Mouse (Mus musculus): Measurements from ENCODE around the gene Ccni.

Gene Ccni

DNA sequence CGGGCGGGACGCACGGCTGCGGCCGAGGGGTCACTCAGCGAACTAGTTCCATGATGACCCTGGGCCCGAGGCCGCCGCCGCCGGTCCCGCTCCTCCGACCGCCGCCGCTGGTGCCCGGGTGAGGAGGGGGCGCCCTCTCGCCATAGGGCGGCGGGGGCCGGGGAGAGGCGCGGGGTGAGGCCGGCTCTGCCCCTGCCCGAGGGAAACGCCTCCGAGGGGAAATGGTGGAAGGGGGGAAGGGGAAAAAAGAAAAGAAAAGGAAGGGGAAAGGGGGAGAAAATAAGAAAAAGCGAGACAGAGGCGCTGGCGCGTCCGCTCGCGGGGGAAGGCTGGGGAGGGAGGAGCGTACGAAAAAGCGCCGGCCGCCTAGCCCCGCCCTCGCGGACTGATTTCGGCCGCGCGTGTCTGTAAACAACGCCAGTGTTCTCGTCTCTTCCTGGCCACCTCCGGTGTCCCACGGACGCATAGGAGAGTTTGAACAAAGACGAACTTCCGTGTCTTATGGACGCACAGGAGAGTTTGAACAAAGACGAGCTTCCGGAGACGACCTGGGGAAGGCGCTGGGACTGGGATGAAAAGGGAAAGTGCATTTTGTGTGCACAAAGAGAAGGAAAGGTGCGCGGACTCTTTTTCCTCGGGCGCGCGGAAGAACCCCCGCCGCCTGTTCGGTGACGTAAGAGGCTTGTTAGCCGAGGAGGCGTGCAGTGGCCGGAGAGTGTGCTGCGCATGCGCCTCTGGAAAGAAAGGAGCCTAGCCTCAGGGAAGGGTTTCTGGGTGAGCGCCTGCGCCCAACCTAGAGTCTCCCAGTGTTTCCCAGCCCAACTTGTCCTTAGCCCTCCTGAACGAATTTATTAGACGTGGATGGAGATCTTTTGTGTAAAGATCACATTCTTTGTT is at the start of gene Ccni, which contains the start of gene 2010109A12Rik:
TSS of gene Ccni (minus strand) at position 387 of the 897 bp plus-strand sequence.
TSS of gene 2010109A12Rik (plus strand) at position 410 of the 897 bp plus-strand sequence.
- DNase-seq, result peak; percentile 97

DNA sequence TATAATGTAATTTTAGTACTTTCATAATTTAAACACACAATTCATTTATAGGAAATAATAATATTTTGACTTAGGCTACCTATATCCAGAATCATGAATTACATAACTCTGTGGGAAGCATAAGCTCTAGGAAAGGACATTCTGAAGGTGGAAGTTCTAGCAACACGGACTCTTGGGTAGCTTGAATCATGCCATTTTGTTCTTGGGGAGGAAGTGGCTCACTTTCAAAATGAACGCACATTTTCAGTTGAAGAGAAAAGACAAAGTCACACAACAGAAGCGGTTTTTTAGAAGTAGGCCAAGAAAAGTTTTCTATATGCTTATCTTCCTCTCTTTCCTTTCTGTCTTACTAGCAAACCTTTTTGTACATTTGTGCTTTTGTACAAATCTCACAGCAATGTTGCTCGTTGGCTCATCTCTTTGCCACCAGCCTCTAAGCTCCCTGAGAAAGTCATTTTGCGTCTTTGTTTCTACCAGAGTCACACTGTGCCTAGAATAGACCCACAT is 49.5 kb upstream of the Ccni start:
- no peak for DNase-seq

DNA sequence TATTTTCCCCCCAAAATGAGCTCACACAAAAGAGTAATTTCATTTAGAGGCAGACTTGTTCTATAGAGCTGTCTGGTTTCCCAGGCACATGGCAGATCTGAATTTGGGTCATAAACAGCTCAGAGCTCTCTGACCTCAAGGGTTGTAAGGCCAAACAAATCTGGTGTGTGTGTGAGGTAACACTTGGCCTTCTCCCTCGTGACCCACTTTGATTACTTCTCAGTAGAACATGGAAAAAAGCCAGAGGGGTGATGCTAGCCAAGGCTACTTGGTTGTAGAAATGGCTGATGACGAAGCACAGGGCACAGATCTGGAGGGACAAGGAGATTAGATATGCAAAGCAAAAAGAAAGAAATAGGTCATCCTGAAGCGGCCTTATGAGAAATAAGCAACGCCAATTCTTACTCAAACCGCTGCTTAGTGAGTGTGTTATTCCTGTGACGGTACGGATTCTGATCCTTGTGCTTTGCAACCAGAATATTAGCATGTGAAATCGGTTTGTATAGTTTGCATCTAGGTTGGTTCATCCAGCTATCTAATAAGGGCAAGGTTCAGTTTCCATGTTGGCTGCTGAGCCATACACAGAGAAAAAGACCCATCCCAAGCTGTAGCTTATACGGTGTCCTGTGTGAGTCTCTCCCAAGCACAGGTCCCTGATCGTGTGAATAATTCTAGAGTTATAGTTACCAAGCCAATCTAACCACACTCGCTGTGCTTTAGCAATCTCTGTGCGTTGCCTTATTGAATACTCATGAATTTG is 44.9 kb upstream of the Ccni start:
- no peak for DNase-seq

DNA sequence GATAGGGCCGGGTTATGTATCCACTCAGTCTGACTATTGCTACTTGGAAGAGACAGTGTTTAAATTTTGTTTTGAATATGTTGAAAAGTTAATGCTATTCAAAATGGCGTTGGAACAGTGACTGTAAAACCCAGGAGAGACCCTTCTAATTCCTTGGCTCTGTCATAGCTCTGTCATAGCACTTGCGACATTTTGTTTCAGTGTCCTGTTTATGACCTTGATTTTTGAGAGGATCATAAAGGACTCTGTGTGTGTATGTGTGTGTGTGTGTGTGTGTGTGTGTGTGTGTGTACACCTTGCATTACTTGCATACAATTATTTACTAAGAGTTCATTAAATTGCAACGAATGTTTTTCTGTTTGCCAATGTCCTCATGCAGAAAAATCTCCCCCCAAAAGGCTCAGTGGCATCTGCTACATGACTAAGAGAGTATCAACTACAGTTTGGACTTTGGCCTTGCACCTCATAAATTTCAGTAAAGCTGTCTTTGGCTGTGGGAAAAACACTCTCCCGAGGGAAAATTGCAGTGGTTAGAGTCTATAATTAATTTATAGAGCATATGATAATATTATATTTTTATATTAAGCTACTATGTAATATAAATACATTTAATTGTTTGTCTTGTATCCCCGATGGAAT is 43.8 kb upstream of the Ccni start:
- DNase-seq, result no peak

DNA sequence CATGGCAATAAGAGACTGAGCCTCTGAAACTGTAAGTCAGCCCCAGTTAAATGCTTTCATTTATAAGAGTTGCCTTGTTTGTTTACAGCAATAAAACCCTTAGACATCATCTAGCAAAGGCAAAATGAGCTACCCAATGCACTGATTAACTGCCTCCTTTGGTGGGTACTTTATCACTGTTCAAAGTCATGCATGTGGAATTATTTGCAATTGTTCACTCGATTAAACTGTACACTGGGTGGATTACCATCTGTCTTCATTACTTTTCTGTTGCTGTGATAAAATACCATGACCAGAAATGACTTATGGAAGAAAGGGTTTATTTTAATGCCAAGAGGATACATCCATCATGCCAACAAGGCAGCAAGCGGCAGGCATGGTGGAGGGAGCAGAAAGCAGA is 39.0 kb upstream of the Ccni start:
- DNase-seq, result no peak

DNA sequence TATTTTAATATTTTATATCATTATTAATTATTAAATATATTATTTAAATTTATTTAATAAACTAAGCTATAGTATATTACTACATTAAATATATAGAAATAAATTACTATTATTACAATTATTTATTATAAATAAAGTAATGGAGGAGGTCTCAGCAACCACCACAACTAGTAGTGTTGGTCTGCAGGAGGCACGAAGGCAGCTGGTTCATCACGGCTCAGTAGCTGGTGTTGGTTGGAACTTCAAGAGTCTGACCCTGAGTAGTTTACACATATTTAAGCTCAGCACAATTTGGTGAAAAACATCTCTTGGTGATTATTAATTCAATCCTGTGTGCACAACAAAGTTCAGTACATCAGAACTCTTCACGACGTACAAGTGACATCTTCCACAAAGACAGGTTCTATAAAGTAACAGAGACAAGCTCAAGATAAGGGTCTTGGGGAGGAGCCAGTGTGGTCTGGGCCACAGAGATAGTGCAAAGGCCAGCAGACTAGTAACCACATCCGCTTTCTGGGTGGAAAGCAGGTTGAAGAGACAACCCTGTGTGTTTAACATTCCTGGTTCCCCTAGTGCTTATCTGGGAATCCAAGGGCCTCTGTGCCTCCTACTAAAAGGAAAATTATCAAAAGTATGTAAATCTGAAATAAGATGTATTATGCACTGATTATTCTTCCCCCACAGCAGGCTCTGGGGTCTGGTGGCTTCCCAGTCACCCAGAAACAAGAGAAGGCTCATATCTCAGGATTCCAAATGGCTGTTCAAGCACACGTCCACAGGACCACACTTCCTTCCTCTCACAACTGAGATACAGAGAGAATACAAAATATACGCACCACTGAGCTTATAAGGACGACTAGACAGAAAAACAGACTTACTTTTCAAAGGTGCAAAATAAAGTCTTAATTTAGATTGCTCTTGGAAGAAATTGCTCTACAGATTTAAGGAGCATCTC is 33.6 kb upstream of the Ccni start:
- no peak for DNase-seq

DNA sequence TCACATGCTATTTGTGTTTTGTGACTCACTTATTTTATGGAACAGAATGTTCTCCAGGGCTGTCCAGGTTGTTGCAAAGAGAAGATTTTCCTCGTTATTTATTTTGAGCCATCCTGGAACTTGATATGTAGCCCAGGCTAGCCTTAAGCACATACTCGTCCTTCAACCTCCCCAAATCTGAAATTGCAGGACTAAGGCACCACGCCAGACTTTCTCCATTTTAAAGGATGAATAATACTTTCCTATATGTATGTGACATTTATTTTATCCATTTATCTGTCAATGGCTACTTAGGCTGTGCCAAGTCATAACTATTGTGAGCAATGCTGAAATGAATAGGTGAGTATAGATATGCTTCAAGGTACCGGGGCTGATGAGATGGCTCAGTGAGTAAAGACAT is 30.2 kb upstream of the Ccni start:
- no peak for DNase-seq

DNA sequence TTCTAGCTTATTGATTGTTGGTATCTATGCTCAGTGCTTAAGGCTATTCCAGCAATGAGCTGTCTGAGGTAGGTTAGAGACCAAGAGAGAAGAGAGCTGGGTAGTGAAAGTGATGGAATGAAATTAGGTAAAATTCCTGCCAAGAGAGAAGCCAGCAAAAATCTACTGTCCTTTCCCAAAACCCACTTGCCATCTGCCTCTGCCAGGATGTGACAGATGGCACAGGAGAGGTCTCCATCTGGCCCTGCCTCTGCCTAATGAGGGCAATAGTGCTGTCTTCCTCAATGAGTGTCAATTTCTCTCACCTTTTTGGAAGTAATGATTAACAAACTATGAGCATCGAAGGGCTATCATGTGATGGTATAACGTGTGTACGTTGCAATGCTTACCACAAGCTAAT is 29.6 kb upstream of the Ccni start:
- DNase-seq, result no peak

DNA sequence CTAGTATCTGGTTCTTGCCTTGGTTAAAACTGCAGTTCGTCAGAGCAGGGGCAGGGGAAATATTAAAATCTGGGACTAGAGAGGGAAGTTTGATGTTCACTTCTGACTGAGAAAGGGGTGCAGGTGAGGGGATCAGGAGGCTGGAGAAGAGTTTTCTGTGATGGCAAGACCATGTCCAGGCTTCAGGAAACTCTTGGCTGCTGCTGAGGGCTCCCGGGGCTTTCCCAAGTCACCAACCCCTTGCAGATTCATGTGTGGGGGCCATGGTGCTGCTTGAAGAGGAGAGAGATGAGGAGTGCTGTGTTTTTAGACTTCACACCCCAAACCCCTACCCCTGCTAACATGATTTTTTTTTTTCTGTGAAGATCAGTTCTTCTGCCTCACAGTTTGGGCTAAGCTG is 28.3 kb upstream of the Ccni start:
- no peak for DNase-seq

DNA sequence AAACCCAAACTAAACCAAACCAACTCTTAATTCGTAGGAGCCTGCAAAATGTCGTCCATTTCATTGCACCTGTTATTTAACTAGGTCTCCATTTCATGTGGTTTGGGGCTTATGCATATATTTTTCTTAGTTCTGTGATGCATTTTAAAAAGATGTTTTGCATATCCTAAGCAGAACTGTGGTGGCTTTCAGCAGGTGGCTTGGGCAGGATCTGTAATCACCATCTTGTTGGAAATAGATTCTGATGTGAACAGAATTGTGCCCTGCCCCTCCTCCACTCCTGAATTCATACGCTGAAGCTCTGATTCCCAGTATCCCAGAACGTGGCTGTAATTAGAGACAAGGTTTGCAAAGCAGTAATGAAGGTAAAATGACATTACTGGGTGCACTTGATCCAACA is 27.8 kb upstream of the Ccni start:
- no peak for DNase-seq

DNA sequence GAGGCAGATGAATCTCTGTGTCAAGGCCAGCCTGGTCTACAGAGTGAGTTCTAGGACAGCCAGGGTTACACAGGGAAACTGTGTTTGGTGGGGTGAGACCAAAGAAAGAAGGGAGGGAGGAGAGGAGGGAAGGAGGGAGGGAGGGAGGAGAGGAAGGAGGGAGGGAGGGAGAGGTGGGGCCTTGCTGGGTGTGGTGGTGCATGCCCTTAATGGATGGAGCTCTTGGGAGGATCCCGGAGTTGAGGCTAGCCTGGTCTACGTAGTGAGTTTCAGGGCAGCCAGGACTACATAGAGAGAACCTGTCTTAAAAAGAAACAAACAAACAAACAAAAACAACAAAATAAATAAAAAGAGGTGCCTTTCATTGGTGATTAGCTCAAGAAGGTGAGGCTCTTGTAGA is 26.5 kb upstream of the Ccni start:
- DNase-seq, result no peak

DNA sequence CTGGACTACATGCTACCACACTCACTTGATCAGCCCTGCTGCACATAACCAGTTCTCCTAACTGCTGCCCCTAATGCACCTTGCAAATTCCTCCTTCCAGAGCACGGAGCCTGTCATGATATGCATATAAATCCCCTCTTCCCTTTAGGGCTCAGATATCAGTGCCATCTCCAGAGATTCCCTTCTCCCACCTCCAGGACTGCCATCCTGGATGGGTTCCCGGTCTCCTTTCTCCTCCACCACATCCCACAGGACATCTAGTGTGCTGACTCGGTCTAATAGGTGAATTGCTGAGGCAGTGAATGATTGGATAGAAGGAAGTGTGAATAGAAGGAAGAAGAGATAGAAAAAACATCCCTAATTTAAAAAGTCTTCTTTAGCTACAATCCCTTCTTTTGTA is 25.4 kb upstream of the Ccni start:
- DNase-seq, result no peak

DNA sequence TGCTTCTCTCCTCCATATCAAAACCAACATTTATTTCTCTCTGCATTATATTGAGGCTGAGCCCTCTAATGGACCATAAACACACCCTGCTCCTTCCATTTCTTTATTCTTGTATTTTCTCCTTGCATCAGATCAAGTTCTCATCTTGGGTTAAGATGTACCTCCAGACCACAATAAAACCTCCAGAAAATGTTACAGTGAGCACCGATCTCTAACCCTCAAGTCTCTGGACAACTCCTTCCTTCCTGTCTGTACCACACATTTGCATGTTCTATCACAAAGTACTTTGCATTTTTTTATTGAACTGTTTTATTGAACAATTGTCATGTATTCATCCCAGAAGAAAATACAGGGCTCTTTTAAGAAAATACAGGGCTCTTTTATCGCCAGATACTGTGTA is 23.2 kb upstream of the Ccni start:
- DNase-seq, result no peak

DNA sequence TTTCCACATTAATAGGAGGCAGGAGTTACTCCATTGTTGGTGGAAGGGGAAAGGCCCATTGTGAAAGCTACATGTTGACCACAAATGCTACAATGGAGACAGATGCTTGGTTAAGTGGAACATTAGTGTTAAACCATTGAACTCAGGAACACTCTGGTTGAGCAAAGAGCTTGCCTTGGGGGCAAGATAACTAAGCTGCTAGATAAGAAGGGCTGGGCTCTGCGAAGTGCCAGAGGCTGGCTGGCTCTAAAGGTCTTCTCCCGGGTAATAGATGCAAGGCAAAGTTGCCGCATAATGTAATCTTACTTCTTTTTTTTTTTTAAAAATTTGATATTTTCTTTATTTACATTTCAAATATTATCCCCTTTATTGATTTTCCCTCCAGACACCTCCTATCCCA is 20.9 kb upstream of the Ccni start:
- DNase-seq, result no peak

DNA sequence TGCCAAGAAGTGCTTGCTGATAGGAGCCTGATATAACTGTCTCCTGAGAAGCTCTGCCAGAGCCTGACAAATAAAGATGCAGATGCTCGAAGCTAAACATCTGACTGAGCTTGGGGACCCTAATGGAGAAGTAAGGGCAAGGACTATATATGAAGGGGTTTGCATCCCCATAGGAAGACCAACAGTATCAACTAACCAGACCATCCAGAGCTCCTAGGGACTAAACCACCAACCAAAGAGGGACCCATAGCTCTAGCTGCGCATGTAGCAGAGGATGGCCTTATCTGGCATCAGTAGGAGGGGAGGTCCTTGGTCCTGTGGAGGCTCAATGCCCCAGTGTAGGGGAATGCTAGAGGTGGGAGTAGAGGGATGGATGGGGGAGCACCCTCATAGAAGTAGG is 18.3 kb upstream of the Ccni start:
- no peak for DNase-seq

DNA sequence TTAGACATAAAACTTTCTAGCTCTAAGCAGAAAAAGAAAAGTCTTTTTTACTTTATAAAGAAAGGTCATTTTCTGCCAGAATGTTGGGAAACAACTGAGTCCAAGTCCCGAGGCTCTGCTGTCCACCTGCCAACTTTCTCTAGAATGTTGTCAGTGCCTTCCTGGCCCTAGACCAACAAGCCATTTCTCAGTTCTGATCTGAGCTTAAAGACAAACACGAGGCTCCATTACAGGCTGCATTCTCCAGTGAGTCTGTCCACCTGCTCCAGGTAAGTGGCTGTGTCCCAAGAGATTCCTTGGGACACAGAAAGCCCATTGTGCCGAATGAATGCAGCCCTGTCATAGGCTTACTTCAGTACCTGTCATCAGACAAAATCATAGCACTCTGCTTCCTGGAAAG is 15.4 kb upstream of the Ccni start:
- peak; percentile 44 for DNase-seq

DNA sequence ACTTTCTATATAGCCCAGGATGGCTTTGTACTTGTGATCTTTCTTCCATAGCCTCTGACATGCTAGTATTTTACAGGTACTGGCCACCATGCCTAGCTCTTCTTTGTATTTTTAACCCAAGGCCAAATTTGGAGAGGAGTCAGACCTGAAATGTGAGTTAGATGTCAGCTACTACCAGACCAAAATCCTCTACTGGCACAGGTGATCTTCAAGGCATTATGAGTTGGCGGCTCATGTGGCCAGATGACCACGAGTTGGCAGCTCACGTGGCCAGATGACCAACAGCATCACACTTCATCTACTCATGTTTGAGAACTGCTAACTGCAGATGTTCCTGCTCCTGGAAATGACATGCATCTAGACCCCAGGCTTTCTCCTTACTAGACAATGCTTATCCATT is 12.1 kb upstream of the Ccni start:
- DNase-seq, result no peak

DNA sequence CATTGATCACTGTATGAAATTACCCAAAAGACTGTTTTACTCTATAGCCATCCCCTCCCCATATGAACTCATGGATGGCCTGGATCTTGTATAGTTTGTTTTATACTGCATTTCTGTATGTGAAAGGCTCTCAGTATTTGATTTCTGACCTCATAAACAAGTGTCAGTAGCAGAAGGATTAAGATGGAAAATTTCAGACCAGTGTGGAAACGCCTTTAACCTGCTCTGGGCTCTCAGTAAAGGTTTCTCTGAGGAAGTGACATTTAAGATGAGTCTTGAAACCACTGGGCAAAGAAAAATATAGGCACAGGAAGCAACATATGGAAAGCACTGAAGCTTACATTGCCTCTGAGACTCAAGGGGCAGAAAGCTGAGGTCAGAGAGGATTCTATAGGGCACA is 1.3 kb upstream of the Ccni start:
- DNase-seq, result no peak

DNA sequence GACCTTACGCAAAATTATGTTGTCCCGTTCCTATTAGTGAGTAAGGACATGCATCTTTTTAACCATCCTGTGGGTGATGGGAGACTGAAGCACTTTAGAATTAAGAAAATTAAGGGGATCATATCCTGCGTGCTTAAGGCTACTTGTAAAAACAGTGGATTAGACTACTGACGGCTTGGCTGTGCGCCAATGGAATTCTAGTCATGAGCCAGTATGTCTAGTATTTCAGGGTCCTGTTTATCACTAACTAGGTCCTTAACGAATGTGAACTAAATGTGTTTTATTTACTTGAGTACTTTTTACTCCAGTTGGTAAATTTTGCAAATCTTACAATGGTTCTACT is 682 bp upstream of the Ccni start:
- peak; percentile 84 for DNase-seq

DNA sequence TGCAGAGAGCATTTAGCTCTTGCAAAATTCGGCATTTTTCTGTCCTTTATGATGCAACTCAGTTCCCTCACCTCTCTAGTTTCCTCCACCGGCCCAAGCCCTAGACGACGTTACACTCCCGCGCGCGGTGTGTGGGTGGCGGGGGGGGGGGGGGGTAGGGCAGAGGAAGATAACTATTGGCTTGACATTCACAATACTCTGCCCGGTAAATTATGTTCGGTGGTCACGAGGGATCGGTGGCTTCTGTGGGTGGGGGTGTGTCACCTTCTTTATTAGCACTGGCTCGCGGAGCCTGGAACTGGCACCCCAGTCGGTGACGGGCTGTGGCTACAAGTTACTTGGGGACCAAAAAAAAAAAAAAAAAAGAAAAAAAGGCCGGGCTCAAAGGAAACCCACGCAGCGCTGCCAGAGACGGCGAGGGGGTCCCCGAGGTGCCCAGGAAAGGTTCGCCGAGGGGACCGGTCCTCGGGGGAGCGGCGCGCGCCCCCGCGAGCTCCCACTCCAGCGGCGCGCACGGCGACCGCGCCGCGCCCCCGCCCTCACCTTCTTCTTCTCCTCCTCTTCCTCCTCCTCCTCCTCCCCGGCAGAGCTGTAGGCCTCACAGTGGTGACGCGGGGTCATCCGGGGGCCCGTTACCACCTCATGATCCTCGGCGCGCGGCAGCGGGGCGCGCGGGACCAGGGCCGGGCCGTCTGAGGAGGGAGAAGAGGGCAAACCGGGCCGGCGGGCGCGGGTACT is 755 bp downstream of the Ccni start:
- DNase-seq, result peak; percentile 72

DNA sequence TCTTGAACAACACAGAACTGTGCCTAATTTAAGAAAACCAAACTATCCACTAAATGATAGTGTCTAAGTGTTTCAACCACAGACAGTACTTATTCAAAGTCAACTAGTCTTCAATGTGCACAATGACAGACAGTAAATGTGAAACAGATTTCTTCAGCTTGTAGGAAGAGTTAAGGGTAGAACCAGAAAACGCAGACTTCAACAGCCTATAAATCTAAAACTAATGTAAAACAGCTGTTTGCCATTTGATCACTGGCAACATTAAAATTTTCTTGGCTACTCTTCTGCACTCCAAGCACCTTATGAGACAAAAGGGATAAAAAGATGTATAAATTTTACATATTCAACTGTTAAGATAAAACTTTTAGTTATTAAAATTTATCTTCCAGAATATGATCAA is 5.1 kb downstream of the Ccni start:
- DNase-seq, result no peak

DNA sequence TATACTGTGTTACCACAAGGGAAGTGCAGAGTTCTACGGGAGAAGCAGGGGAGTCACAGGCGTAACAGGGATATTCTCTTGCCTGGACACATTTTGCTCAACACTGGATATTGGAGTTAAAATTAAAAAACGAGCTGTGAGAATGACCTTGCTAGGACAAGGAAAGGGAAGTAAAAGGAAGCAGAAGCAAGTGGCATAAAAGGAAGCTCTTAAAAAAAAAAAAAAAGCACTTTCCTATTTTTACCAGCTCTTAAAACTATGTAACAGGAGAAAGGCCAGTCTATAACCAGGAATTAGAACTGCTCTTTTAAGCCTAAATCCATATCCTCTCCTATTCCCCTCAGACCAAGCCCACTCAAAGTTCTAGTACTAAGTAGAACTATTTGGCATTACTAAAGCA is 8.1 kb downstream of the Ccni start:
- DNase-seq, result no peak
